Mouse (Mus musculus) embryonic fibroblast, embryonic 13.5 days (primary cell): ENCODE results near the gene Ttc28.

Experiments
- CTCF ChIP-seq: IDR thresholded peaks from 2 replicates; pipeline ENCODE4 v1.5.1; 2011; ENCODE audit warnings: mild to moderate bottlenecking, control low read depth, low read length, moderate library complexity, borderline replicate concordance; ENCODE audit not compliant: insufficient read depth
- POLR2A ChIP-seq: IDR thresholded peaks from 2 replicates; pipeline ENCODE4 v1.6.1; 2011; ENCODE audit warnings: low read depth, mild to moderate bottlenecking, control low read depth, low read length, moderate library complexity

- TF ChIP-seq POLR2A, result no peak
- TF ChIP-seq CTCF, result no peak
These were observed 430.6 kb downstream of the Ttc28 start for GRCm38 (mm10) chr5:111310185-111310584.
